Mouse (Mus musculus): ENCODE results near the gene 4930590J08Rik. TPM values are rescaled to one million over a fixed set of nuclear protein-coding genes. Genes with fewer than 3 reads are reported as not detected.

The 4930590J08Rik gene
- polyA plus RNA-seq, 1 experiment from 2014 or later: 1.5 TPM

GRCm38 (mm10) chr6:91966006-91966405 lies 63.4 kb downstream of the 4930590J08Rik start:
- H3K4me1 ChIP-seq: peaks cover 44% of the 10 kb centered on the region
- no peaks in the 10 kb centered on the region for H3K36me3 ChIP-seq
- no peak for ATAC-seq (ENCODE audit: low FRiP score)
- H3K9me3 ChIP-seq (replicated peaks): no peaks in the 10 kb centered on the region
- H3K4me2 ChIP-seq: no peak overlapping the region
- WGBS: 46% methylated on average over 6 of the region's 6 CpGs
- no peaks in the 10 kb centered on the region for H3K27me3 ChIP-seq (replicated peaks)
- H3K4me3 ChIP-seq (replicated peaks): no peak overlapping the region
- no peak overlapping the region for H3K9ac ChIP-seq (replicated peaks)
- H3K27ac ChIP-seq (replicated peaks): no peak overlapping the region

DNA sequence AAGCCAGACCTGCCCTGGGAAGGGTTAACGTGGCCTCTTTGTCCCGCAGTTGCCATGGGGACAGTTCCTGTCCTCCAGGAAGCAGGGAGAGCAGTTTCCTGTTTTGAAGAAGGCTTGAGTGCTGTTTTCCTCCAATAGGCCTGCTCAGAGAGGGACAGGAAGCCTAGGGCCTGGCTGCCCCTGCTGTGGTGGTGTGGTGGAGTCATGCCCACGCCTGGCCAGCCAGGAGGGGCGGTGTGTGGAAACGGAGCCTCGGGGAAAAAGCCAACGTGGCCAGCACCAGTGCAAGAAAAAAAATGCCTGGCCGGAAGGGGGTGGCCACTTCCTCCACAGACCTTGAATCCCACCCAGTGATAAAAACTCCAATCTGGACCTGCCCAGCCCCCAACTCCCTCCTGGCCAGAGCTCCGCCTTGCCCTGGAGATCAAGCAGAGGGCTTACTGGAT lies 69.6 kb downstream of the 4930590J08Rik start:
- ATAC-seq (ENCODE audit: low FRiP score): no peak
- Histone ChIP-seq H3K27ac (replicated peaks) (no peak overlapping the region), H3K4me3 (replicated peaks) (no peak overlapping the region), H3K4me2 (no peak overlapping the region), H3K27me3 (replicated peaks) (no peaks in the 10 kb centered on the region), H3K9ac (replicated peaks) (no peak overlapping the region), H3K36me3 (no peaks in the 10 kb centered on the region), H3K9me3 (replicated peaks) (no peaks in the 10 kb centered on the region), H3K4me1 (peaks cover 5% of the 10 kb centered on the region)
- WGBS: 50% methylated on average over 9 of the region's 9 CpGs

- Histone ChIP-seq H3K27me3 (replicated peaks) (no peaks in the 10 kb centered on the region), H3K4me3 (replicated peaks) (no peak overlapping the region), H3K27ac (replicated peaks) (no peak overlapping the region), H3K4me1 (peaks cover 15% of the 10 kb centered on the region), H3K36me3 (no peaks in the 10 kb centered on the region), H3K4me2 (no peak overlapping the region), H3K9me3 (replicated peaks) (no peaks in the 10 kb centered on the region), H3K9ac (replicated peaks) (no peak overlapping the region)
- ATAC-seq (ENCODE audit: low FRiP score): no peak
- WGBS: 81% methylated on average over 6 of the region's 6 CpGs
Measured at GRCm38 (mm10) chr6:91973972-91974371, 71.4 kb downstream of the 4930590J08Rik start.

GRCm38 (mm10) chr6:91978371-91979300 lies 76.0 kb downstream of the 4930590J08Rik start, which contains the start of gene Fgd5:
Fgd5 (plus strand) TSS chr6:91978878.
- Histone ChIP-seq H3K4me1 (peaks cover 29% of the 10 kb centered on the region), H3K4me3 (replicated peaks) (peak within 1 kb of the TSS; percentile 62), H3K36me3 (no peaks in the 10 kb centered on the region), H3K9ac (replicated peaks) (peak within 1 kb of the TSS; percentile 63), H3K4me2 (peak within 1 kb of the TSS; percentile 96), H3K27me3 (replicated peaks) (no peaks in the 10 kb centered on the region), H3K27ac (replicated peaks) (peak within 1 kb of the TSS; percentile 48; the same call in 1 of the 2 replicates), H3K9me3 (replicated peaks) (no peaks in the 10 kb centered on the region)
- WGBS: 1% methylated on average over 39 of the region's 62 CpGs
- peak; percentile 68 for ATAC-seq (ENCODE audit: low FRiP score)

DNA sequence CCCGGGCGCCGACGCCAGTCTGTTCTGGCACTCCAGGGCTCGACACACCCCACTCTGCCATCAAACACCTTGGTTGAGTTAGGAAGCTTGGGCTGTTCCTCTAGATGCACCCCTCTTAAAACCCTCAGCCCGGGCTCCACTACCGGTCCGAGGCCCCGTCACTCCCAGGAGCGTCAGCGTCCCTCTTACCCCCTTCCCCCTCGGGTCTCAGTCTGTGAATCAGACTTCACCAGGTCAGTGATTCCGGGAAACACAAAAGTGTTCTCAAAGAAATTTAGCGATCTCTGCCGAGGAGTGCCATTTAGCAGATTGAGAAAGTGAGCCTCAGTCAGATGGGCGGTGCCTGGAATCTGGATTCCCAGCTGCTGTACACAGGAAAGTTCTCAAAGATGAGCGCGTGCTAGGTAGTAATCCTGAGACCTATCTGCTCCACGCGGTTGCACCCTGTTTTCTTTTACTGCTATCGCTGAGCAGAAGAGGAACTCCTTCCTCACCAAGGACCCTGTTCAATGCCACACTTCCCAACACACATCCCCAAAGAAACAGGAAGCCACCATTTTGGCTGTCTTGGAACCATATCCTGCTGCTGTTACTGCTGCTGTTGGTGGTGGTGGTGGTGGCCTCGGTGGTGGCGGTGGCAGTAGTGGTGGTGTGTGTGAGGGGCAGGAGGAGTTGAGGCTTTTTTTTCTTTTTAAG lies 76.8 kb downstream of the 4930590J08Rik start:
- H3K9me3 ChIP-seq (replicated peaks): no peaks in the 10 kb centered on the region
- no peak; the same call in 1 of the 2 replicates for ATAC-seq (ENCODE audit: low FRiP score)
- H3K4me2 ChIP-seq: peak overlapping the region; percentile 96
- WGBS: 12% methylated on average over 23 of the region's 23 CpGs
- peak overlapping the region; percentile 63 for H3K9ac ChIP-seq (replicated peaks)
- peak overlapping the region; percentile 62 for H3K4me3 ChIP-seq (replicated peaks)
- peak overlapping the region; percentile 48; the same call in 1 of the 2 replicates for H3K27ac ChIP-seq (replicated peaks)
- H3K27me3 ChIP-seq (replicated peaks): no peaks in the 10 kb centered on the region
- H3K36me3 ChIP-seq: no peaks in the 10 kb centered on the region
- peaks cover 29% of the 10 kb centered on the region for H3K4me1 ChIP-seq

DNA sequence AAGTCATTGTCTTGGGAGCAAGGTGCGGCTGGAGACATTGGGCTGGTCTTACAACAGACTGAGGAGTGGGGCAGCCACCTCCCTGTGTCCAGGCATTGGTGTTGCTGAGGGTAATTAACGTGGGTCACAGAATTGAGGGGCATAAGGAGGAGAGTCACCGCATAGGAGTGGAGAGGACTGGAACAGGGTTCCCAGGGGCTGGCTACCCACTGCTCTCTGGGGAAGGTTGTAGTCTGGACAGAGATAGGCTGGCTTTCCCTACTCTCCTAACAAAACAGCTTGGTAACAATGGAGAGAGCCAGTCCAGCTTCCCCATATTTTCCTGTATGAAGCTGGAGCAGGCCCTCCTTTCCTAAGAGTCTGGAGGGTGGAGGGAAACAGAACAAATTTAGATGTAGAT lies 77.4 kb downstream of the 4930590J08Rik start:
- no peaks in the 10 kb centered on the region for H3K27me3 ChIP-seq (replicated peaks)
- no peak for ATAC-seq (ENCODE audit: low FRiP score)
- no peak overlapping the region for H3K9ac ChIP-seq (replicated peaks)
- WGBS: 34% methylated on average over 3 of the region's 3 CpGs
- H3K9me3 ChIP-seq (replicated peaks): no peaks in the 10 kb centered on the region
- H3K4me3 ChIP-seq (replicated peaks): peak overlapping the region; percentile 62
- H3K4me1 ChIP-seq: peaks cover 29% of the 10 kb centered on the region
- no peaks in the 10 kb centered on the region for H3K36me3 ChIP-seq
- peak overlapping the region; percentile 96 for H3K4me2 ChIP-seq
- H3K27ac ChIP-seq (replicated peaks): no peak overlapping the region

DNA sequence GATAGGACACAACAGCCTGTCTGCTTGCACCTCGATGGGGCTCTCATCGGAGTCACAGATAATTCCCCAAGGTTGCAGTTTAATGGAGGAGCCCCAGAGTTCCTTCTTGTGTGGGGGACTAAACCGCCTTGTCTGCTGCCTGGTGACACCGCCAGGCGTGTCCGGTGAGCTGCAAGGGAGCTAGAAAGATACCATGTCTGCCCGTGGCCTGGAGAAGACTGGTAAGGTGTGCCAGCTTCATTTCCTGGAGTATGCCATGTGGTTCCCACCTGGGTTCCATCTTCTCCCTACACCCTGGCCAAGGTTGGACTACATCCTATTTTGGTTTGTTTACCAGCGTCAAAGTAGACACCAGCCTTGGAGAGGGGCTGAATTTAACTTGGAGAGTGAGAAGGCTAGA lies 87.5 kb downstream of the 4930590J08Rik start:
- no peaks in the 10 kb centered on the region for H3K36me3 ChIP-seq
- 89% methylated on average over 8 of the region's 8 CpGs for WGBS
- no peaks in the 10 kb centered on the region for H3K27me3 ChIP-seq (replicated peaks)
- no peaks in the 10 kb centered on the region for H3K9me3 ChIP-seq (replicated peaks)
- H3K4me1 ChIP-seq: peaks cover 16% of the 10 kb centered on the region
- no peak overlapping the region for H3K4me3 ChIP-seq (replicated peaks)
- H3K4me2 ChIP-seq: no peak overlapping the region
- ATAC-seq (ENCODE audit: low FRiP score): no peak
- H3K27ac ChIP-seq (replicated peaks): no peak overlapping the region
- H3K9ac ChIP-seq (replicated peaks): no peak overlapping the region

DNA sequence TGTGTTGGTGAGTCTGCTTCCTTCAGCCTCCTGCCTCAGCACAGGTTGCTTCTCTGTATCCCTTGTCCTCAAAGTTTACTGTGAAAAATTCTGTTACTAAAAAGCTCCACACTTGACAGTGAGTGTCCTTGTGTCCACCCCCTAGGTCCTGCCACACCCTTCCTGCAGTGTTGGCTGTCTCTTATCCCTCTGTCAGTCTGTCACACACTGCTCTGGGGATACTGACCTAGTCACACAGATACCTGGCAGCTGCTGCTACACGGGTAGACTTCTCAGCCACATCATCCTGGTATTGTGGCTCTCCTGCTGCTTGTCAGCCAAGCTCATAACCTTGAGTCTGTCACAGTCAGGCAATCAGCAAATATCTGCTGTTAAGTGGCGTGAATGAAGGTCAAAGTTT lies 90.2 kb downstream of the 4930590J08Rik start:
- H3K4me3 ChIP-seq (replicated peaks): no peak overlapping the region
- WGBS: 80% methylated on average over 2 of the region's 2 CpGs
- H3K36me3 ChIP-seq: no peaks in the 10 kb centered on the region
- no peaks in the 10 kb centered on the region for H3K9me3 ChIP-seq (replicated peaks)
- H3K27me3 ChIP-seq (replicated peaks): no peaks in the 10 kb centered on the region
- no peak overlapping the region for H3K4me2 ChIP-seq
- H3K27ac ChIP-seq (replicated peaks): no peak overlapping the region
- no peak overlapping the region for H3K9ac ChIP-seq (replicated peaks)
- peaks cover 36% of the 10 kb centered on the region for H3K4me1 ChIP-seq
- no peak for ATAC-seq (ENCODE audit: low FRiP score)

DNA sequence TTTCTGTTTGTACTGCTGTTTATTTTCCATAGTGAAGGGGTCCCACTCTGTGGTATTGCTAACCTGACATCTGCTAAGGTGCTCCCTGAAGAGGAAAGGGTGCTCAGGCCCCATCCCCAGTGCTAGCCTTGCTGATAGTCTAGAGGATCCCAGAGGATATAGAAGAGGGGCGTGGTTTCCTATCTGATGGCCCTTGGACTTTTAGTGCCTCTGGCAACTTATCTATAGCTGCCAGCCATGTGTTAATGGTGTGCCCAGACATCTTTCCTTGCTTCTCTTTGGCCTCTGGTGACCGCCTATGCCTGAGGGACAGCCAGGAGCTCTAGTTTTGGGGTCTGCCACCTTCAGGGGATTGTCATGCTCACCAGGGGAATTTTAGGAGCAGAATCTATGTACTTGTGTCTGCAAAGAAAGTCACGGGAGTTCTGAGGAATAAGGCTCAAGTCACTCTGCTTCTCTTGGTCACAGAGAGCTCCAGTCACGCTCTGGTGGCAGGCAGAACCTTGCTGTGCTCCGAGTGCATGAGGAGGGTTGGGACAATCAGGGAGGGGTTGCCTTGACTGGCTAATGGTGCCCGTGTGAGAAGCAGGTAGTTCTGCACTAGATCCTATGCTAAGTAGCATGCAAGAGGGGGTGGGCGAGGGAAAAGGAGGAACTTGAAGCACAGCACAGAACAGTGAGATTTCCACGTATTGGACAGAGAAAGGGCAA lies 91.3 kb downstream of the 4930590J08Rik start:
- Histone ChIP-seq H3K27me3 (replicated peaks) (no peaks in the 10 kb centered on the region), H3K36me3 (no peaks in the 10 kb centered on the region), H3K4me3 (replicated peaks) (no peak overlapping the region), H3K4me1 (peaks cover 40% of the 10 kb centered on the region), H3K4me2 (no peak overlapping the region), H3K9me3 (replicated peaks) (no peaks in the 10 kb centered on the region), H3K27ac (replicated peaks) (no peak overlapping the region), H3K9ac (replicated peaks) (no peak overlapping the region)
- no peak for ATAC-seq (ENCODE audit: low FRiP score)
- 71% methylated on average over 8 of the region's 8 CpGs for WGBS

DNA sequence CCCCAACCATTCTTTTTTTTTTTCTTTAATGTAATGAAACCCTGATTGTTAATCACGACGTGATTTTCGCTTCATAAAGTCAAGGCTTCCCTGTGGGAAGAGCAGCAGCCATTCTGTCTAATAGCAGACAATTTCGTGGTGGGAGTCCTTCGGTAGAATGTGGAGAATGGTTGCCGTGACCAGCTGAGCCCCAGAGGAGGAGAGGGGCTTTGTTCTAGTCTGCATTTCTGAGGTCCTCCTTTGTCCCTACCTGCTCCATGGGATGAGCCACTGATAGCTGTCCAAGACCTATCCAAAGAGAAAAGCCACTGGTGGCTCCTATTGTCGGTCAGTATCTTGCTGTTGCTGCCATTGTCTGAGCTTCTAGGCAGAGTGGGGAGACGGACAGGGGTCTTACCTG lies 93.5 kb downstream of the 4930590J08Rik start:
- peak overlapping the region; percentile 72 for H3K27ac ChIP-seq (replicated peaks)
- peak overlapping the region; percentile 45 for H3K4me2 ChIP-seq
- peak; percentile 42 for ATAC-seq (ENCODE audit: low FRiP score)
- 0 out of 2 replicates have a peak overlapping the region, but pooled peaks have one; percentile 0 for H3K9ac ChIP-seq (replicated peaks)
- no peaks in the 10 kb centered on the region for H3K27me3 ChIP-seq (replicated peaks)
- peak overlapping the region; percentile 12 for H3K4me3 ChIP-seq (replicated peaks)
- H3K4me1 ChIP-seq: peaks cover 40% of the 10 kb centered on the region
- no peaks in the 10 kb centered on the region for H3K9me3 ChIP-seq (replicated peaks)
- 29% methylated on average over 8 of the region's 8 CpGs for WGBS
- H3K36me3 ChIP-seq: no peaks in the 10 kb centered on the region

All from neural tube, embryonic 15.5 days (tissue).